Mouse (Mus musculus) embryonic facial prominence, embryonic 13.5 days (tissue): Measurements from ENCODE around the gene Tbc1d1. TPM values are rescaled to one million over a fixed set of nuclear protein-coding genes. Genes with fewer than 3 reads are reported as not detected.

Experiments
- ATAC-seq: fragments of 200-750 bp; cut with Nextera tagmentation; 2 replicates; pipeline ENCODE4 v1.8.0; 2017; ENCODE audit warnings: low read depth; ENCODE audit not compliant: insufficient number of reproducible peaks, insufficient read depth, low FRiP score, low TSS enrichment
- H3K27ac ChIP-seq: fragments of 300-500 bp; sonication (generic); 2 replicates; pipeline ENCODE4 v1.5.1; 2015; ENCODE audit warnings: moderate library complexity, mild to moderate bottlenecking, inconsistent platforms
- H3K27me3 ChIP-seq: fragments of 300-500 bp; sonication (generic); 2 replicates; pipeline ENCODE4 v1.6.1; 2015; ENCODE audit warnings: mild to moderate bottlenecking, inconsistent platforms
- H3K36me3 ChIP-seq: fragments of 300-500 bp; sonication (generic); 2 replicates; pipeline ENCODE4 v1.6.1; 2015; ENCODE audit warnings: mild to moderate bottlenecking, inconsistent platforms
- H3K4me1 ChIP-seq: fragments of 300-500 bp; sonication (generic); 2 replicates; pipeline ENCODE4 v1.6.1; 2015; ENCODE audit warnings: inconsistent platforms
- H3K4me2 ChIP-seq: fragments of 300-500 bp; sonication (generic); 2 replicates; pipeline ENCODE4 v1.6.1; 2015; ENCODE audit warnings: moderate library complexity, mild to moderate bottlenecking, inconsistent platforms
- H3K4me3 ChIP-seq: fragments of 300-500 bp; sonication (generic); 2 replicates; pipeline ENCODE4 v1.5.1; 2015; ENCODE audit warnings: mild to moderate bottlenecking, inconsistent platforms
- H3K9ac ChIP-seq: fragments of 300-500 bp; sonication (generic); 2 replicates; pipeline ENCODE4 v1.6.1; 2015; ENCODE audit warnings: mild to moderate bottlenecking, inconsistent platforms
- H3K9me3 ChIP-seq: fragments of 300-500 bp; sonication (generic); 2 replicates; pipeline ENCODE4 v1.6.1; 2016; ENCODE audit warnings: inconsistent platforms
- WGBS: fragments of 180-500 bp; shearing (Covaris S2); methylation state at CpG from one replicate; pipeline ENCODE4 v1.1.7; 2015; ENCODE audit warnings: mixed read lengths; 5-methylcytosine and 5-hydroxymethylcytosine counted together
- polyA plus RNA-seq: library from polyadenylated mRNA; unstranded; fragments of >200 nt; fragmentation: Nextera tagmentation; extraction: Ambion mirVana; gene quantifications from 2 replicates; pipeline ENCODE4 v1.2.1, GENCODE M21; 2015

The Tbc1d1 gene
- polyA plus RNA-seq, 1 experiment from 2014 or later: 21.6 TPM

DNA sequence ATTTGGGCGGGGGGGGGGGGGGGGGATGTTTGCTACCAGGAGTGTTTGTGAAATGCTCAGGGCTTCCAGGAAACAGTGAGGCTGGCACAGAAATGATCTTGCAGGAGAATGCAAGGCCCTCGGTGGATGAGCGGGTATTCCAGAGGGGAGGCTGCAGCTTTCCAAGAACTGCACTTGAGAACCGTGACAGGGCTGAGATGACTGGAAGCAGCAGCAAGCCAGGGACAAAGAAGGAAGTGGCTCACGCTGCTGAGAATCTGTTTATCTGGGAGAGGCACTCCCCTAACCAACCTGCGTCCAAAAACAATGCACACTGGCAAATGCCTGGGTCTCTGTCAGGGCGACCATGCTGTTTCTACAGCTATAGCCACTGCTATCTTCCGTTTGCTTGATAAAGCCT is 225.4 kb downstream of the Tbc1d1 start:
- no peaks in the 10 kb centered on the region for H3K9me3 ChIP-seq
- H3K9ac ChIP-seq: peak overlapping the region; percentile 27; the same call in 1 of the 2 replicates
- H3K36me3 ChIP-seq: no peaks in the 10 kb centered on the region
- WGBS: 32% methylated on average over 8 of the region's 8 CpGs
- H3K27me3 ChIP-seq: no peaks in the 10 kb centered on the region
- ATAC-seq: no peak
- no peak overlapping the region for H3K4me2 ChIP-seq
- peaks cover 55% of the 10 kb centered on the region for H3K4me1 ChIP-seq
- peak overlapping the region; percentile 16; the same call in 1 of the 2 replicates for H3K27ac ChIP-seq
- no peak overlapping the region for H3K4me3 ChIP-seq

DNA sequence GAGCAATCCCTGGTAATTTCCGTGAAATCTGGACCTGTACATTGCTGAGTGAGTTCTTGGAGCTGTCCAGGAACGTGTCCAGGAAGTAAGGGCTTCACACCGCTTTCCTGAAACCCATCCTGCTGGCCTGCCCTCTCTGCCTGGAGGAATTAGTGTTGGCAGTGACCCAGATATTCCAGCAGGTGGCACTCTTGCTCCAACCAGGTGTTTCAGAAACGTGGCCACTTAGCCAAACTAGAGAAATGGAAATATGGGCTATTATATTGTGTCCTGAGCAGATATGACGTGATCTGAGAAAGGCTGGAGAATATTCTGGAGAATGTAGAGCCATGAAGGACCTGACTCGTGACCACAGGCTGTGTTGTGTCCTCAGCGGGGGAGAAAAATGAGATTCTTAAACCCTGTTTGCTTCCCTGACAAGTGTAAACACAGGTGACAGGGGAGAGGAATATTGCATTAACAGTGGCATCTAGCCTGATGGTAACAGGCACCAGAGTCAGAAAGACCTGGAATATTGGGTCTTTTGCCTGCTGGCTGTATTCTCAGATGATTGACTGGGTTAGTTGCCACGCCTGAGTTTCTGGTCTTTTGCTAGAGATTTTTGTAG is 226.4 kb downstream of the Tbc1d1 start:
- peaks cover 55% of the 10 kb centered on the region for H3K4me1 ChIP-seq

DNA sequence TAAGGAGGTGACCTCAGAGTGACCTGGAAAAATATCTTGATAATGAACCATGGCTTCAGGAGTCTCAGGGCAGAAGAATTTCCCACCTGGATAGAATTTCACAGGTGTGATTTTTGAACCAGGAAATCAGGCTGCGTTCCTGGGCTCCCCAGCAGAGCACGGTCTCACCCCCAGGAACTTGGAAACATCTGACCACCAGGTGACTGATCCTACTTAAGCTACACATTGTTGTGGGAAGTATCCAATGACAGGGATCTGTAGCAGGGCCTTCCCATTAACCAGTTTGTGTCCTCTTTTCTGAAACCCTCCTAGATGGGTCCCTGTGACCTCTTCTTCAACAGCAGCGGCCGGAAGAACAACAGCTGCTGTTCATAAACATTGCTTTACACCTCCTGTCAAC is 227.1 kb downstream of the Tbc1d1 start:
- no peak for ATAC-seq
- 27% methylated on average over 4 of the region's 4 CpGs for WGBS
- Histone ChIP-seq H3K9me3 (no peaks in the 10 kb centered on the region), H3K27ac (no peak overlapping the region), H3K9ac (no peak overlapping the region), H3K4me1 (peaks cover 52% of the 10 kb centered on the region), H3K4me3 (no peak overlapping the region), H3K27me3 (no peaks in the 10 kb centered on the region), H3K4me2 (no peak overlapping the region), H3K36me3 (no peaks in the 10 kb centered on the region)

More for the DNA sequence above, 226.4 kb downstream of the Tbc1d1 start:
- Histone ChIP-seq H3K4me2 (no peak overlapping the region), H3K9me3 (no peaks in the 10 kb centered on the region), H3K27me3 (no peaks in the 10 kb centered on the region), H3K9ac (no peak overlapping the region), H3K36me3 (no peaks in the 10 kb centered on the region), H3K4me3 (no peak overlapping the region), H3K27ac (no peak overlapping the region)
- WGBS: 7% methylated on average over 8 of the region's 8 CpGs
- 0 out of 2 replicates have a peak, but pooled peaks have one; percentile 15 for ATAC-seq

DNA sequence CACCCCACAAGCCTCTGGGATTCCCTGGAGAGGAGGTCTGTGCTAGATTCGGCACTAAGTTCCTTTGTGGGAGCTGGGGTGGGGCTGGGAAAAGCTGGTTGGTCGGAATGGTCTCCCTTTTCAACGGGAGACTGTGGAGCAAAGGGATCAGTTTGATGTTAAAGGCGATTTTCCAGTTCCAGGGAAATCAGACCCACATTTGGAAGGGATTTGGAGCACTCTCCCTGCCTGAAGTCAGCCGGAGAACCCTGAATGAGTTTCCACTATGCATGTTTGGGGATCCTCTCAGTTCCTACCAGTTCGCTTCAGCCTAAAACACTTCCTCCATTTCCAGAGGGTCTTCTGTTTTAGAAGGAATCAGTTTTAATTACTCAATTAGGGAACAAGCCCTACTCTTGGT is 228.4 kb downstream of the Tbc1d1 start:
- H3K4me3 ChIP-seq: no peak overlapping the region
- no peaks in the 10 kb centered on the region for H3K27me3 ChIP-seq
- no peaks in the 10 kb centered on the region for H3K9me3 ChIP-seq
- no peak for ATAC-seq
- H3K36me3 ChIP-seq: no peaks in the 10 kb centered on the region
- 23% methylated on average over 6 of the region's 6 CpGs for WGBS
- no peak overlapping the region for H3K9ac ChIP-seq
- peak overlapping the region; percentile 74; the same call in 1 of the 2 replicates for H3K27ac ChIP-seq
- H3K4me2 ChIP-seq: no peak overlapping the region
- peaks cover 47% of the 10 kb centered on the region for H3K4me1 ChIP-seq

DNA sequence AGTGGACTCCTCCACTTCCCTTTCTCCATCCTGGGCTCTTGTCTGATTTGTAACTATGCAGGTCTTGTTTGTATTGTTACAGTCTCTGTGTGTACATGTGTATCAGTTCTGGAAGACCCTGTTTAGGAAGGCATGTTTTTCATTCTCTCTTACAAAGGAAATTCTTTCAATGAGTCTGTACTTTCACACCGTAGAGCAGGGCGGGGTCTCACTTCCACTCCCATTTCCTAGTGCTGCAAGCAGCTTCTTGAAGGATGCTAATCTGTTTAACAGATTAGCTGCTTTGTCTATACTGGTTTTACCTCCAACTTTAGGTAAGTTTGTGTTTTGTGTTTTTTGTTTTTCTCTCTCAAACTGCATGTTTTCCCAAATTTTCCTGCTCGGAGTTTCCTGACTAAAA is 230.9 kb downstream of the Tbc1d1 start:
- Histone ChIP-seq H3K4me3 (no peak overlapping the region), H3K4me2 (no peak overlapping the region), H3K4me1 (peaks cover 43% of the 10 kb centered on the region), H3K36me3 (no peaks in the 10 kb centered on the region), H3K9me3 (no peaks in the 10 kb centered on the region), H3K27ac (no peak overlapping the region), H3K27me3 (no peaks in the 10 kb centered on the region), H3K9ac (no peak overlapping the region)
- 75% methylated on average over 3 of the region's 3 CpGs for WGBS
- no peak for ATAC-seq

DNA sequence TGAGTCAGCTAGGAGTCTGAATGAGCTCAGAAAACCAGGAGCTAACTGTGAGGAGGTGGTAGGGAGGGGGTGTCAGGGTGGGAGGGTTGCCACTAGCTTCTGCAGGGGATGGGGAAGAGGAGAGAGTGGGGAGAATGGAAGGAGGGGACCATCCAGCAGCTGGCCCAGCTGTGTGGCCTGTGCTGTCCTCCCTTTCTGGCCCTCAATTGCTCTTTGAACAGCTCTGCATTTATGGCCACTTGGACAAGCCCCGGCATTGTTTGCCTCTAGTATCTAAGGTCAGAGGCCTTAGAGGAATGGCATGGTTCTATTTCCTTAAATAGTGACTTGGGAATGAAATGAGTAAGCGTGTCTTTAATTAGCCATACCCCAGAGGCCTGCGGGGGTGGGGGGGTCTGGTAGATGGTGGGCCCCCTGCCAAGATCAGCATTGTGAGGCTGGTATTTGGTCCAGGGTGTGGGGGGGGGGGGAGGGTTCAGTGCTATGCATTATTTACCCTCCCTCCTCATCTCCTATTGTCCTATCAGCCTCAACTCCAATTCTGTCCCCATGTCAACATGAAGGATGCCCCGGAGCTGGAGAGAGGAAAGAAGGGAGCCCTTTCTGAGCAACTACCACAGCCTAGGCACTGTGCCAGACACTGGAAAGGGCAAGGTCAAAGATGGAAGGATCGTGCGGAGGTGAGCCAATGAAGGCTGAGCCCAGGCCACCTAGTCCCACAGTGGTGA is 233.3 kb downstream of the Tbc1d1 start:
- no peaks in the 10 kb centered on the region for H3K9me3 ChIP-seq
- no peak overlapping the region for H3K4me2 ChIP-seq
- H3K27me3 ChIP-seq: no peaks in the 10 kb centered on the region
- 11% methylated on average over 6 of the region's 6 CpGs for WGBS
- H3K9ac ChIP-seq: no peak overlapping the region
- H3K36me3 ChIP-seq: no peaks in the 10 kb centered on the region
- H3K27ac ChIP-seq: peak overlapping the region; percentile 35; the same call in 1 of the 2 replicates
- ATAC-seq: 0 out of 2 replicates have a peak, but pooled peaks have one; percentile 65
- H3K4me3 ChIP-seq: no peak overlapping the region
- H3K4me1 ChIP-seq: peaks cover 26% of the 10 kb centered on the region

DNA sequence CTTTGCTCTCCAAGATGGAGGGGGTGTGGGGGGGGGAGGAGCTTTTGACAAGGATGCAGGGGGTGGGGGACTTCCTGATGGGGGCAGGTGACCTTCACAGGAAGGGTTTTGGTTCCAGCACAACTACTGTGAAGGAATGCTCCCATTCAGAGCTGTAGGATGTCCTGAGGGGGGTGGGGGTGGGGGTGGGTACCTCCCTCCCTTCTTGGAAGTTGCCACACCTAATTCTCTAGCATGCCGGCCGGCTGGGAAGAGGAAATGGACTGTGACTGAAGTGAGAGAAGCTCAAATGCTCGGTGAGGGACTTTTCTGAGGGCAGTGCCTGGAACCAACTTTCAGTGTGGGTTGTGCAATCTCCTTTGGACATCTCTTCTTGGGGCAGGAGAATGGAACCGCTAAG is 235.2 kb downstream of the Tbc1d1 start:
- no peaks in the 10 kb centered on the region for H3K9me3 ChIP-seq
- no peaks in the 10 kb centered on the region for H3K36me3 ChIP-seq
- H3K27ac ChIP-seq: no peak overlapping the region
- WGBS: 26% methylated on average over 4 of the region's 4 CpGs
- no peak for ATAC-seq
- H3K27me3 ChIP-seq: no peaks in the 10 kb centered on the region
- H3K4me1 ChIP-seq: peaks cover 21% of the 10 kb centered on the region
- no peak overlapping the region for H3K9ac ChIP-seq
- H3K4me2 ChIP-seq: no peak overlapping the region
- no peak overlapping the region for H3K4me3 ChIP-seq

DNA sequence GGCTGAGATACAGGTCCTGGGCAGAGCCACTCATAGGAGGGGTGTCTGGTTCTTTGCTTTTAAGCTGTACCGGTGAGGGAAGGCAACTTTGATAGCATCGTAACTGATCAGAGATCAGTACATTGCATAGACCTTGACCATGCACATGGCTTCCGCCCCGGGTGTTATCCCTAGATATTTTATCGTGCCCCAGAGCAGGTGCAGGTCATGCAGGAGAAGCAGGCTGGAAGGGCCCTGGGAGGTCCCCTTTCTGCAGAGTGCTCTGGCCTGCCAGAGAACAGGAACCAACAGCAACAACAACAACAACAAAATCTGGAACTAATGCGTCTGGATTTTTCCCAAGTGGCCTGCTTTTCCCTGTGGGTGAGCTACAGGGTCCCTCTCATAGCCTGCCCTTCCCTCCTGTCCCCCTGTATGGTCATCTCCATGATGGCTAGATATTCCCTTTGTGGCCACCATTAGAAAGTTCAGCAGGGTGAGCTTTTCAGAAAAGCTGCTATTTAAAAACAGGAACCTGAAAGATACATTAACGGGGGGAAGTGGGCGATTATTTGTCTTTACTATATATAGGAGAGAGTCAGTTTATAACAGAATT is 236.4 kb downstream of the Tbc1d1 start:
- H3K9me3 ChIP-seq: no peaks in the 10 kb centered on the region
- no peaks in the 10 kb centered on the region for H3K36me3 ChIP-seq
- H3K27me3 ChIP-seq: no peaks in the 10 kb centered on the region
- no peak overlapping the region for H3K27ac ChIP-seq
- peaks cover 21% of the 10 kb centered on the region for H3K4me1 ChIP-seq
- ATAC-seq: no peak
- no peak overlapping the region for H3K4me2 ChIP-seq
- H3K4me3 ChIP-seq: no peak overlapping the region
- WGBS: 89% methylated on average over 8 of the region's 8 CpGs
- H3K9ac ChIP-seq: no peak overlapping the region

DNA sequence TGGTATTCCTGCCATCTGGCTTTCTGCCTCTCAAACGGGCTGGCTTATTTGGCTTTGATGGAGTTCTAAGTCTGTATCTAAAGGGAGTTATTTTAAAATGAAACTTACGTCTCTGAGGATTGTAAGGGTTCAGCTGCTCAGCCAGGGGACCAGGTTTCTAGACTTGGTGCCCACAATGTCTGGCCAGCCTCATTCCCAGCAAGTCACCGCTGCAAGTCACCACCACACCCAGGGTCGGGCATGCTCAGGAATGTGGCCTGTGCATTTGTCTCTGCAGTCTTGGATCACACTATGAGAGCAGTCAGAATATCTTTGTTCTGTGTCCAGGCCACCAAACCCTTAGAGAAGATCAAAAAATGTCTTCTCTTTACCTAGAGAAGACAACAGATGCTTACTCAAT is 237.4 kb downstream of the Tbc1d1 start:
- H3K9me3 ChIP-seq: no peaks in the 10 kb centered on the region
- H3K4me2 ChIP-seq: no peak overlapping the region
- H3K36me3 ChIP-seq: no peaks in the 10 kb centered on the region
- no peaks in the 10 kb centered on the region for H3K27me3 ChIP-seq
- WGBS: 82% methylated on average over 4 of the region's 4 CpGs
- H3K4me3 ChIP-seq: no peak overlapping the region
- no peak overlapping the region for H3K27ac ChIP-seq
- H3K4me1 ChIP-seq: peaks cover 21% of the 10 kb centered on the region
- no peak overlapping the region for H3K9ac ChIP-seq
- ATAC-seq: no peak

DNA sequence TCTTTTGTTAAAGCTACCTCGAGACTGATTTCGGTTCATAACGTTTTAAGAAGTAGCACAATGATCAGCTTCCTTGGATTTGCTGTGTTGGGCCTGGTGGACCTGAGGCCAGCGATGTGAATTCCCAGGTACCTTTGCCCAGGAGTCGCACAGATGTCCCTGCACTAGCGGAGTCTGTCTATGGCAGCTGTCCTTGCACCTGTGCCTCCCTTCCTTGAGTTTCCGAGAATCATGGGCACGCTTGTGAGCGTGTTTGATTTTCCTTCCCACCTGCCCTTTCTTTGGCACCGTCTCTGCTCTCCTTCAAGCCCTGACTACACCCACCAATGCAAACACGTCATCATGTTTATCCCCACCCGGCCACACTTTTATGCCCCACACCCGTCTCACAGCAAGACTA is 242.1 kb downstream of the Tbc1d1 start:
- Histone ChIP-seq H3K4me2 (no peak overlapping the region), H3K9ac (no peak overlapping the region), H3K27me3 (no peaks in the 10 kb centered on the region), H3K4me1 (no peaks in the 10 kb centered on the region), H3K27ac (no peak overlapping the region), H3K4me3 (no peak overlapping the region), H3K9me3 (no peaks in the 10 kb centered on the region), H3K36me3 (no peaks in the 10 kb centered on the region)
- no peak for ATAC-seq
- 89% methylated on average over 13 of the region's 13 CpGs for WGBS

DNA sequence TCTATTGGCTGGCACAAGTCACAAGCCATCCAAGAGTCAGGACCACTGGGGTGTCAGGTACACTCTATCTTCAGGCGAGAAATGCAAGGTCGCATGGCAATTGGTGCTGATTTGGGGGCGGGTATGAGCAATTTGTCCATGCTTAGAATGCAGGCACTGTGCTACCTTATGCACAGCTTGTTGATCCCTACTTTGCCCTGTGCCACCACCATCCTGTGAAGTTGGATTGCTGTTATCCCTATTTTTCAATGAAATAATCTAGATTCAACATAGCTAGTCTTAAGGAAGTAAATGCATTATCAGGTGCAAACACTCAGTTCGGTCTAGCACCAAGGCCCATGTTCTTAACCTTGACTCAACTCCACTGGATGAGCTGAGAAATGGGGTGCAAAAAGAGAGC is 244.6 kb downstream of the Tbc1d1 start:
- Histone ChIP-seq H3K4me2 (no peak overlapping the region), H3K4me1 (no peaks in the 10 kb centered on the region), H3K9me3 (no peaks in the 10 kb centered on the region), H3K4me3 (no peak overlapping the region), H3K36me3 (no peaks in the 10 kb centered on the region), H3K27me3 (no peaks in the 10 kb centered on the region), H3K27ac (no peak overlapping the region), H3K9ac (no peak overlapping the region)
- 92% methylated on average over 4 of the region's 4 CpGs for WGBS
- no peak for ATAC-seq
